ENCODE assay signal across 19 mouse cellular contexts in the genomic region with DNA sequence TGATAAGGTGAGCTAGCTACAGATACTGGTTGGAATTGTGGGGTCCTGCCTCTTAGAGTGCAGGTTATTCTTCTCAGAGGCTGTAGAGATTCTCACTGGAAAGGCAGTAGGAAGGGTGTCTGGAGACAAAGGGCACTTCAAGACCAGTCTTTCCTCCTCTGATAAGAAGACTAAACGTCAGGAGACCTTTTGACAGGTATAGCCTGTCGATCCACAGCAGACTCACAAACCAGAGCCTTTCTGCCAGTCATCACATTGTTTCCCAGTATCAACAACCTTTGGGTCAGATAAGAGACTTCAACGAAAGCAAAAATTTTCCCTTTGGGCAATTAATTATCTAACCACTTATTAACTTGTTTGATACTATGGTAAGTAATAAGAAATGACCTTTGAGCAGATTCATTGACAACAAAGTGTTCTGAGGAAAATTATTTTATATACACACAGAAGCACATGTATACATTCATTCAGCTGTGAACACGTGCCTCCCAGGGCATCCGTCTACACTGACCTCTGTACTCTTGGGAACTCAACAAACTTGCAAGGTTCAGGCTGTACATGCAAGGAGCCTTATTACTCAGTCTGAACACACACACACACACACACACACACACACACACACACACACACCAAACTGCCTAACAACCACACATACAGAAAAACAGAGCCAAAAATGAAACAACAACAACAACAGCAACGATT. TPM values are rescaled to one million over a fixed set of nuclear protein-coding genes. Genes with fewer than 3 reads are reported as not detected.
"Had no signal": no experiment of that assay in that cellular context is flagged by ENCODE, and none has a peak within 500 bp of the region (broad histone marks: within the 10 kb centered on the region; RNA-seq: fewer than 3 reads in every experiment).

No protein-coding gene starts in this region.

- H3K9me3 ChIP-seq: kidney, embryonic 15.5 days; liver, embryonic 13.5 days had no signal

- DNase-seq: kidney, adult 8-10 months; kidney, postnatal 10 days; kidney, postnatal 4 days; layer of hippocampus, adult 9-11 months; liver, embryonic 13.5 days; lung, adult 2 months; lung, postnatal 14 days; lung, postnatal 4 days; midbrain, embryonic 14.5 days; thymus, adult 18-20 months; thymus, postnatal 4 days had no signal

- H3K4me2 ChIP-seq: kidney, embryonic 15.5 days; liver, embryonic 13.5 days; midbrain, embryonic 11.5 days had no signal

- H3K4me3 ChIP-seq: kidney, embryonic 15.5 days; left cerebral cortex, adult 2 months; liver, embryonic 13.5 days had no signal

- H3K36me3 ChIP-seq: kidney, embryonic 15.5 days; liver, embryonic 13.5 days had no signal

- H3K27ac ChIP-seq: kidney, embryonic 15.5 days; left cerebral cortex, adult 2 months; liver, embryonic 13.5 days had no signal

- H3K9ac ChIP-seq: kidney, embryonic 15.5 days; liver, embryonic 13.5 days had no signal

- H3K4me1 ChIP-seq: kidney, embryonic 15.5 days; liver, embryonic 13.5 days had no signal

- H3K27me3 ChIP-seq: kidney, embryonic 15.5 days; liver, embryonic 13.5 days had no signal

RNA-seq across cellular contexts. Expression of a gene that starts 27.4 kb away (rescaled TPM):
- total RNA-seq: left cerebral cortex, adult 2 months; left cerebral cortex, postnatal 36 days; megakaryocyte progenitor cell, adult 5-6 weeks; megakaryocyte-erythroid progenitor cell, adult 5-6 weeks had no signal
- polyA plus RNA-seq: liver, embryonic 13.5 days; midbrain, embryonic 11.5 days; midbrain, embryonic 14.5 days; neural tube, embryonic 11.5 days; neural tube, embryonic 14.5 days had no signal
